Mouse (Mus musculus) layer of hippocampus, adult 11-12 months (tissue): ENCODE measurements around the gene Tefm.
"Not testable (repeated sequence)": the region's sequence is repeated elsewhere in the genome, so short reads cannot be mapped to it uniquely, and the experiment has no call there.

ENCODE experiments used
- DNase-seq: peaks from one replicate; pipeline ENCODE4 v3.0.0; 2022; ENCODE audit warnings: low spot score

The Tefm gene

DNA sequence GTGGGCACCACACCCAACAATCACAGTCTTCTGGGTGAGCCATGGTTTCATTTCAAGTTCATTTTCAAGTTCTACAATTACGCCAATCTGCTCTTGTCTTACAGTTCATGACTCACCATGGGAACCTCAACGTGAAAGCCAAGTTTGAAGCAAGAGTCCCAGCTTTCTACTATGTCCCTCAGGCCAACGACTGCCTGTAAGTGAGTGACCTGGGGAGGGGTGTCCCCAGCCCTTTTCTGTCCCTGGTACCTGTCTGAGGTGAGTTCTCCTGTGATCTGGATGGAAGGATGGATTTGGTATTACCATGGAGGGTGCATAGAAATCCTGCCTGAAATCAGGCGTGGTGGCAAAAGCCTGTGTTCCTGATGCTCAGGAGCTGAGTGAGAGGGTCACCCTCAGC, 14.9 kb upstream of the Tefm start:
- no peak for DNase-seq

DNA sequence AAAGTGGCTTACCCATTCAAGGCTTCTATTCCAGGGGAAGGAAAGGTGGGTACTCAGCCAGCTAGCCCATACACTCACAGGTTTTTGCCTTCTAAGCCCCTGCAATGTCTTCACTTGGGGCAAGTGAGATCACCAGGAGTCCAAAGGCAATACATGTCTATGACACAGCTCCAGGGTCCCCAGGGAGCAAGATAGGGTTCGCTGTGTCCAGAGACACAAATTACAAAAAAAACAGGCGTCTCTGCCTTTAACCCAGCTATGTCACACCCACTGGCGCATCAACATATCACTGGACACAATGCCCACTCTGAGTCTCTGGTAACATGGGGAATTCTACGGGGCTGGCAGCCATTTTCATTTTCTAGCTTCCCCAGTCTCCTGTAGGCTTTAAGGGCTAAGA, 14.0 kb upstream of the Tefm start:
- no peak for DNase-seq

DNA sequence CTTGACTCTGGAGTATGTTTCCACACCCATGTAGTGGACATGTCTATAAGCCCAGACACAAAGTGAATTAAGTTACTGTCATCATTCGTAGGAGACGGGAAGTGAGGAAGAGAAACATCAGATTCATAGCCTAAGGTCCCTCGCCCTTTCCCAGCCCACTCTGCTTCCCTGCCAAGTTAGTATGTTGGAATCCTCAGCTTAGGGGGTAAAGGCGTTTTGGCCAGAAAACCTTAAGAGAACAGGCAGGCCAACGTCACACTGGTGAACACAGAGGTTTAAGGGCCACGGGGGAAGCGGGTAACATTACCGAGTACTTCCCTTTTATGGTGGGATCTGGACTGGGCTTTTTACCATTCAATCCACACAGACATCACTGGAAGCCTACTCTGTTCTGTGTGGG, 13.6 kb upstream of the Tefm start:
- no peak for DNase-seq

DNA sequence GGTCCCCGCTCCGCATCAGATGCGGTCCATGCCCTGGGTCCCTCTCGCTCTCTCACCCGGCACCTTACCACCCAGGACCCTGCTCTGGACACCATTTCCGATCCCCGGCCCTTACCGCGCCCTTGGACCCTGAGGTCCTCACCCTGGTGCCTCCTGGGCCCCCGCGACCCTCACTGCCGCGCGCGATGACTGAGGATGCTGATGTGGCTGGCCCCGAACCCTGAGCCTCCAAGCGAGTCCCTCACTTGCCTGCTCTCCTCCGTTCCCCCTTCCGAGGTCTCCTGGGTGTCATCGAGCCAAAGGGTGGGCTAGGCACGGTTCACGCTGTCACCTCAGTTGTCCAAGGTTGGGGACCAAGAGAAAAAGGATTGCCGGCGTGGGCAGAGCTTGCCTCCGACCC, 12.5 kb upstream of the Tefm start:
- DNase-seq, result no peak

DNA sequence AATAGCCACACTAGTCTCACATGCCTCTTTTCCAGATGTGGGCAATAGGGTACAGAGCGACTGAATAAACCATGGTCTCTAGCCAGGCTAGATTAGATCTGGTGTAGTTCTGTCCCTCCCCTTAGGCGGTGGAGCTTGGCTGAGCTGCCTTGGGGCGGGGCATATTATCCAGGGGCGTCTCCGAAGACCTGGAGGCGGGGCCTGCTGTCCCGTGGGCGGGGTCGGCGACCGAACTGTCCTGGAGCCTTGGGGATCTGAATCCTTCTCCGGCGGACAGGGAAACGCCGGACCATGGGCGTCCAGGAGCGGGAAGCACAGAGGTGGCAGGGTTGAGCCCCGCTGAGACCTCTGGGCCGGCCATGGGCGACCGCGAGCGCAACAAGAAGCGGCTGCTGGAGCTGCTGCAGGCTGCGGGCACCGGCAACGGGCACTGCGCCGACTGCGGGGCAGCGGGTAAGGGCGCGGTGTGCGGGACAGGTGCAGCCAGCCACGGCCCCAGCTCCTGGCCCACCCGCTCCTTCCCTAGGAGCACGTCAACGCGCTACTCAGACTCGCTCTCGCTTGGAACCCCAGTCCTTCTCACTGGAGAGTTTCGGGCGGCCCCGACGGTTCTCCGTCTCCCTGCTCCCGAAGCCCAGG, 12.0 kb upstream of the Tefm start, which contains the start of gene Adap2:
Gene Adap2, plus strand, starts transcription at position 249 of the 639 bp plus-strand sequence.
- DNase-seq, result peak; percentile 84

DNA sequence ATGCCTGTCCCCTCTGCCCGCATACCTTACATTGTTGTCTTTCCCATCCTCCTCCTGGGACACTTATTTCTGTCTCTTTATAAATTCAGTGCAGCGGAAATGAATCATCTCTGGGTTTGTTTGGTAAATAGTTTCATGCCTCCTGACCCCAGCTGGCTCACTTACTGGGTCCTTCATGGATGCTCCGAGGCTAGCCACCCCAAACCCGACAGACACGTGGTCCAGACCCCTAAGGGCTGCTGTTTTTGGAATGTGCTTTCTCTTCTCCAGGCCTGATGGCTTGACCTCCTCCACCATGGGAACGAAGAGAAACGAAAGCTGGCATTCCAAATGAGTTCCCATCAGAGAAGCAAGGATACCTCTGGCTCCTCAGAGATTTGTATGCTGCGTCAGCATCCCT, 10.4 kb upstream of the Tefm start:
- DNase-seq, result no peak

DNA sequence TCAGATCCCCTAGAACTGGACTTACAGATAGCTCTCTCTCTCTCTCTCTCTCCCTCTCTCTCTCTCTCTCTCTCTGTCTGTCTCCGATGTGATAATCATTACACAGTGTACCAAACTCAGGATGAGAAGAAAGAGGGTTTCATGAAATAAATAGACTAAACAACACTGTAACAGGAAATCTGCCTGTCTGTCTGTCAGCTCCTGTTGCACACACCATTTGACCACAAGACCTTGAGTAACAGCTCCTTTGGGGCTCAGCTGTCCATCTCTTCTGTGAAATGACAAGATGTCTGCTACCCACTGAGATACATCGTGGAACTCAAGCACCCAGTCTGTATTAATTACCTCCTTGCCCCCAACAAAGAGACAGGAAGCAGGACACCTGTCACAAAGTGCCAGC, 9.6 kb upstream of the Tefm start:
- no peak for DNase-seq

DNA sequence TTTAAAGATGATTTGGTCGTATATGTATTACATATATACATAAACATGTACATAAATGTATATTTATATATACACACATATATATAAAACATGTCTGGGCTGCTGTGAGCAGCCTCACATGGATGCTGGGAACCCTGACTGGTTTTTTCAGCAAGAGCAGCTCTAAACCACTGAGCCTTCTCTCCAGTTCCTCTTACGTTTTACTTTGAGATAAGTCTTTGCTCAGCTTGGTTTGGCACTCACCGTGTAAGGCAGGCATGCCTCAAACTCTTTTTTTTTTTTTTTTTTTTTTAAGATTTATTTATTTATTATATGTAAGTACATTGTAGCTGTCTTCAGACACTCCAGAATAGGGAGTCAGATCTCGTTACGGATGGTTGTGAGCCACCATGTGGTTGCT, 8.6 kb upstream of the Tefm start:
- no peak for DNase-seq

DNA sequence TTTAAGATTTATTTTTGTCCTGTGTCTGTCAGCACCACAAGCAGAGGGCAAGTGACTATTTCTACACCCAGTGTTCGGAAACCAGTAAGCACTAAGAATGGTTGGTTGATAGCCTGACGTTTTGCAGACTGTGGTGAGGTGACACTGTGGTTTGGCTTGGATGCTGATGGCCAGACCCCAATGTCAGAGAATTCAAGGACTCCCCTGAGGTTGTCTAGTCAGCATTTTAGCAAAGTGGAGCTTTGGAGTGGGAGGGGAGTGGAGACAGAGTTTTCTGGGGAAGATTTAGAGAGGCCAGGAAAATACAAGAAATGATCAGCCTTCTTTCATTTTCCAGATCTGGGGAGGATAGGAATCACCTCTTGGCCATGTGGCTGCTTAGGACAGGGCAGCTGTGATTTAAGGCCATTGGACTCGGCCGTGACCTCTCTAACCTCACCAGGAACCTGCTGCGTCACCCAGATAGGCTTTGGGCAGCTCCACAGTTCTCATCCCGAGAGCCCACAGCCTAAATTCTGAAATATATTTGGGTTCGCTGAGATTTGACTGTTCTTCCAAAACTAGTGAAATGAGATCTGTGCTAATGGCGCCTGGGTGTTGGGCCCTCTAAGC, 7.5 kb upstream of the Tefm start:
- no peak for DNase-seq

DNA sequence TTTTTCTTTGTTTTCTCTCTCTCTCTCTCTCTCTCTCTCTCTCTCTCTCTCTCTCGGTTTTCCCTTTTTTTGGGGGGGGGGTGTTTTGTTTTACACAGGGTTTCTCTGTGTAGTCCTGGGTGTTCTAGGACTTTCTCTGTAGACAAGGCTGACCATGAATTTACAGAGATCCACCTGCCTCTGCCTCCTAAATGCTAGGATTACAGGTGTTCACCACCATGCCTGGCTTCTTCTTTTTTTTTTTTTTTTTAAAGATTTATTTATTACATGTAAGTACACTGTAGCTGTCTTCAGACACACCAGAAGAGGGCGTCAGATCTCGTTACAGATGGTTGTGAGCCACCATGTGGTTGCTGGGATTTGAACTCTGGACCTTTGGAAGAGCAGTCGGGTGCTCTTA, 7.0 kb upstream of the Tefm start:
- not testable (repeated sequence) for DNase-seq

DNA sequence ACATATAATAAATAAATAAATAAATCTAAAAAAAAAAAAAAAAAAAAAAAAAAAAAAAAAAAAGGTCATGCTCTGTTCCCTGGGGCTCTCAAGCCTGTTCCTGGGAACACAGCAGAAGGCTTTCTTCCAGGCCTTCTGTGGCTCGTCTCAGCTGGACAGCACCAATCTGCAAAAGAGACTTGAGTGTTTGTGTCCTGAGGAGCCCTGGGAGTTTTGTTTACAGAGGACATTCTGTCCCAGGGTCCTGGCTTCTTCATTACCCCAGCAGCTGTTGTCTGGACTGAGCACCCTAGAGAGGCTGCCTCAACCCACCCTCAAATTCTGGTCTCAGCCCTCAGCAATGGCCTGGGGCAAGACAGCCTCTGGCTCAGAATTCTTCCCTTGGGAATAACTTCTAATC, 6.3 kb upstream of the Tefm start:
- DNase-seq, result no peak

DNA sequence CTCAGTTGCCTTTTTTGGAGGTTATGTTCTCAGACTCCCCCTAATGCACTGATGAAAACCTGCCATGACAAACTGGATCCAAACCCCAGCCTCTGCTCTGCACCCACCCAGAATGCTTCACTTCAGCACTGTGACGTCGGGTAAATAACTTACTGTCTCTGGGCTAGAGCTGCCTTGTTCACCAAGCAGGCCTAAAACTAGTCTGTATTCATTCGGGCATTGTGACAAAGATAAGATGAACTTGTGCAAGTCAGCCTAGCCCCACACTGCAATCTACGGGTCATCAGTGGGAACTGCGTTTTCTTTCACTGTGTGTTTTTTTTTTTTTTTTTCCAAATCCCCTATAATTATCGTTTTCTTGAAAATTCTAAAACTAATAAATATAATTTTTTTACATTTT, 5.8 kb upstream of the Tefm start:
- no peak for DNase-seq

DNA sequence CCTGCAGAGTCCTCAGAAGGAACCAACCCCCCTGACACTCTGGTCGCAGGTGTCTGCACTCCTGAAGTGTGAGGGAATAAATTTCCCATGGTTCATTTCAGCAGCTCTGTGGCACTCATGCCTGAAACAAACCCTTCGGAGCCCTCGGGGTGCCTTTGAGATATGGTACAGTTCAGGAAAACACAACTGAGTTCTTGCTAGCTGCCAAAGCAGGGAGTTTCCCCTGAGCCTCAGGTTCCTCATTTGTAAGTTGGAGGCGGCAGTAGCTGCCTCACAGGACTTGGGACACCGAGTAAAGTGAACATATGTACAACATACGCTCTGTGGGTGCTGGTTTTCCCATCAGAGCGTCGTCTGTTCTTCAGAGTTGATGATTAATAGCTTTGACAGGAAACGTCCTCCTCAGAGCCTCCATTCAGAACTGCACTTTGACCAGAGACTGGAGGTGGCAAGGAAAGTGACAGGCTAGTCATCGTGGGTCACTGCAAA, 3.9 kb upstream of the Tefm start:
- no peak for DNase-seq

DNA sequence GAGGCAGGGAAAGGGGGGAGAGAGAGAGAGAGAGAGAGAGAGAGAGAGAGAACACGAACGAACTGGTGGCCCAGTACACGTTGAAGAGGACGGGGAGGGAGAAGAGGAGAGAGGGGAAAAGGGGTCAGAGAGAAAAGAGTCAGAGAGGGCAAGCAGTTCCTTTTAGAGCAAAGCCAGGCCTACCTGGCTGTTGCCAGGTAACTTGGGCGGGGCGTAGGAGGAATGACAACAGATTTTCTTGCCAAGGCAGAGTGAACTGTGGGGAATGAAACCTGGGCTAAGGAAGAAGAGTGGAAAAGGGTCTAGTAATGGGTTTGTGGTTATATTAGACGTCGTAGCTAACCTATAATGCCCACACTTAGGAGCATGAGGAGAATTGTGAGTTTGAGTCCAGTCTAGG, 897 bp upstream of the Tefm start:
- no peak for DNase-seq

DNA sequence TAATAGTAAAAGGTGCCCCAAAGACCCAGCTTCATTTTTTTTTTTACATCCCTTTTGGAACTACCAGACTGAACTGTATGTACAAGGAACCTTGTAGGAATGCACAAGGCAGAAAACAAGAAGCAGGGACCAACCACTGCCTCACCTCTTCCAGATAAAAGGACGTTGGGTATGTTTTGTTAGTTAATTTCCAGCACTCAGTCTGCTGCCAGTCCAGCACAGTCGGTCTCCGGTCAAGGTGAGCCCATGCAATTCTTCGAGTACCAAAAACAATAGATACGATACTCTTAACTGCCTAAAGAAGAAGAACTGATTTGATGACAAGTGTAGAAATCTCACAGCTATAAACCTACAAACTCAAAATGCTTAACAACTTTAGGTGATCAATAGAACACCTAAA, 4.2 kb downstream of the Tefm start:
- DNase-seq, result no peak

DNA sequence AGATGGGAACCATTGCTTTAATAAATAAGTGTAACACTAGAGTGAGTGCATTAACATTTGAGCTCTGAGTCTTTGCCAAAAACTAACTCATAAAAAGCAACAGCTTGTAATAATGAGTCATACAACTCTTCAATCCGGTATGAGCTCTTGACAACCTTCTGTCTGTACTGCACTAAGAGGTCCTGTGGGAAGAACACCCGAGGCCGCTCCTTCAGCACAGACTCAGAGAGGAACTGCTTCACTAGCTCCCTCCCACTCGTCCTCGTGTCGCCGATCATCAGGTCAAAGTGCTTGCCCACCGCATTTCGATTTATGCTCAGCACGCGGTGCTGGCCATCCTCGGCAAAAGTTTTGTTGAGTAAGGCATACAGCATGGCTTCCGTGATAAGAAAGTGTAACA, 5.2 kb downstream of the Tefm start:
- no peak for DNase-seq

DNA sequence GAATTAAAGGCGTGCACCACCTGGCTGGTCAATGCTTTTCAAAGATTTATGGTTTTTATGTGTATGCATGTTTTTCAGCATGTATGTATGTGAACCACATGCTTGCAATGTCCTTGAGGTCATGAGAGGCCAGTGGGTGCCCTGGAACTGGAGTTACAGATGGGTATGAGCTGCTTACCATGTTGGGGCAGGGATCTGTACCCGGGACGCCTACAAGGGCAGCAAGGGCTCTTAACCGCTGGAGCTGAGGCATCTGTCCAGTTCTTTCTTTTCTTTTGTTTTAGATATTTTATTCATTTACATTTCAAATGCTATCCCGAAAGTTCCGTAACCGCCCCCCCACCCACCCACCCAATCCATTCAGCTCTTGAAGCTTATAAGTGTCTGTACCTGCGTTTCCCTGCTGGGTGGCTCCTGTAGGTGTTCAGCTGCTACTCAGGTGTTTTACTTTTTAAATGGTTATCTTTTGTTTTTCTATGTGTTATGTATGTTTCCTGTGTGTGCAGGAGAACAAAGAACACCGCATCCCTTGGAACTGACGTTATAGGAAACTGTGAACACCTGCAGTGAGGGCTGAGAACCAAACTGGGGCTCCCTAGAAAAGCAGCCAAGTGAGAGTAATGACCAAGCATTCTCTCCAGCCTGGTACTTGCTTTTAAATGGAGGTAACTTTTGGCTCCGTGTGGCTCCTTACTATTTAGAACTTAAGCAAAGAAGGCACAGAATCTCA, 5.9 kb downstream of the Tefm start:
- DNase-seq, result no peak

DNA sequence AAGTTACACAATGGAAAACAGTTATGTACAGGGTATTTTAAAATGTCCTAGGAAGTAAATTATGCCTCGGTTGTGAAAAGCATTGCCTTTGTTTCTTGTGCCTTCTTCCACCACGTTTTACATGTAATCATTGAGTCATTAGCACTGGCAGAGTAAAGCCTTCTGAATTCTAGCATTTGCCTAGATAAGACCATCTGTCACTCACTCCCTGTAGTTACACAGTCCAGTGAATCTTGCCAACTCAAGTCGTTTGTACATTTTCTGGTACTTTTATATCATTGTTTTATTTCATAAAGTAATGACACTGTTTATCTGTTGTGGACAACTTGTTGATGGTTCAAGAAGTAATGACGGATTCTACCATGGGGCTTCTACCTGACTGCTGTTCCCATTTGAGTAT, 7.2 kb downstream of the Tefm start:
- no peak for DNase-seq

DNA sequence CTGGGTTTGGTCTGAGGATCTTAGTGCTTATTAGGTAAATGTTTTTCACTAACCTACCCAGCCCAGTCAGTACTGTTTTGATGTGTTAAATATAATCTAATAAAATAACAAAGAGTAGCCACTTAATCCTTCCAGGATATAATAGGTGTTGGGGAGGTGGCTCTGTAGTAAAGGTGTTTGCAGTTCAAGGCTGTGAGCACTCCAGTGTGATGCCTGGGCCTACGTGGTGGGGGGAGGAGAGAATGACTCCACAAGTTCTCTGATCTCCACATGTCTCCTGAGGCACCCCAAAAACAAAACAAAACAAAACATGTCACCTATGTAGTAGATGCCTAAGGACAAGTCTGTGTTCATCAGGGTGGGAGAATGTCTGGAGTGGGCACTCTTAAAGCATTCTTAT, 9.9 kb downstream of the Tefm start:
- no peak for DNase-seq

DNA sequence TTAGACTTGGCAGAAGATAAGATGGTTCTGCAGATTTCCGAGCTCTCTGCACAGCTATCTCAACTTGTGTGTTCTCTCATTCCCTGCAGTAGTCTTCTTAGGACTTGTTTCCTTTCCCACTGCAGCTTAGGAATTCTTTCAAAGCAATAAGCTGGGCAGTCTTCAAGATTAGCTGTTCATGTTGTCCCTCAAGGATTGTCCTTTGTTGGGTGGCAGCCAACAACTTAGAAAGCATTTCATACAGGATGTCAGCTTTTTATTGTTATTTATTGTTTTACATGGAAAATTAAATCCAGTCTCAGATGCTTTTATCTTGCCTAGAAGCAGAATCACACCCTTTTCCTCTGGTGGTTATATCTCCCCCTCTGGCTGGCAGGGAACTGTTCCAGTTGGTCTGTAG, 25.6 kb downstream of the Tefm start:
- no peak for DNase-seq

DNA sequence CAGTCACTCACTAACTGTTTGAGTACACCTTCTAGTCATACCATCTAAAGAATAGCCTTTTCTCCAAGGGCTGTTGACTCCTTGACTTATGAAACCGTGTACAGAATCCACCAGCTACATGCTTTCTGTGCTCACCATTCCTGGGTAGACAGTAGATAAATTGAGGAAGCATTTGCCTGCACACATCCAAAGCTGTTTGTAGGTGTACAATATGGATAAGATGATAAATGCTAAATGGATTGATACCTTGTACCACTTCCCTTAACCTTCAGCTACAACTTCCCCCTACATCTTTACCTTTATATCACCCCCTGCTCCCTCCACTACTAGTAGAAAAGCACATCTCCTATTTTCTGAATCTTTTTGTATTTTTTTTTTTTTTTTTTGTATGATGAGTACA, 37.6 kb downstream of the Tefm start:
- no peak for DNase-seq

DNA sequence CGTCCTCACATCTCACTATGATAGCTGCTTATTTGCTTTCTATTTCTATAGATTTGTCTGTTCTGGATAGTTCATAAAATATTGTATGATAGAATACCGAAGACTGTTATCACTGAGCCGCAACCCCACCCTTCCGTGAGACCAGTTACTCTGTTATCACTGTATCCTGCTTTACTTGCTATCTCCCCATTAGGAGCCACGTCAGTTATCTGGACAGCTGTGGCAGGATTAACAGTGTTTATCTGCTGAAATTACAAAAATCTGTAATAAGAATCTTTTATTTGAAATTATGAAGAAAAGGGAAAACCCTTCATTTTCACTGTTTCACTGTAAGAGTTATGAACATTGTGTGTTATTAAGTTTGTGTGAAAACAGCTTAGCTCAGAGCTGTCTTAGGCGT, 40.7 kb downstream of the Tefm start:
- no peak for DNase-seq

DNA sequence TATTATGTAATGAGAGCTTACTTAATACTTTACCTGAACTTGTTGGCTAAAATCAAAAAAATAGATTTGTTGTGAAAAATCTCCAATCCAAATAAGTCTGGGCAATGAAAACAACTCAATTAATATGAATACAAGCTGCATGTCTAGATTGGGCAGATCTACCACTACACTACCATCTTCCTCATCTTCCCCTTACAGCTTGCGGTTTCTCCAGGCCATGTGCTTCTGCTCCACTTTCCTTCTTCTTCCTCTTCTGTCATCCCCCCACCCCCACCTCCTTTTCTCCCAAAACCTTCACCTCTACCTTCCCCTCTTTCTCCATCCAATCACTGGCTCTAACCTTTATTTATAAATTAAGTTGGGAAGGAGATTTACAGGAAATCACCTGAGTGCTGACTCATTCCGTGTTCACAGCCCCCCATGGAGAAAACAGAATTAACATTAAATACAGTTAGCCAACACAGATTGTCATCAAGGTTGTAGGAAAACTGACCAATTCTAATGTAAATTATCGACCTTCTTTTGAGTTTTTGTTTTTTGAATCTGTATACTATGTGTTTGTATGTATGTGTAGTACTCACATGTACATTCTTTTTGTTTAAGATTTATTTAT, 43.4 kb downstream of the Tefm start:
- no peak for DNase-seq
